Mouse (Mus musculus) T-helper 2 cell (primary cell): ENCODE data around the gene Igfbpl1.

Source experiments
- in situ Hi-C: fragments of 300-600 bp; cut with MboI, MseI; formaldehyde crosslinking; loops from one replicate; pipeline ENCODE4 v1.15.1; 2025; ENCODE audit warnings: high pct_unique_total_duplicates

Gene Igfbpl1

DNA sequence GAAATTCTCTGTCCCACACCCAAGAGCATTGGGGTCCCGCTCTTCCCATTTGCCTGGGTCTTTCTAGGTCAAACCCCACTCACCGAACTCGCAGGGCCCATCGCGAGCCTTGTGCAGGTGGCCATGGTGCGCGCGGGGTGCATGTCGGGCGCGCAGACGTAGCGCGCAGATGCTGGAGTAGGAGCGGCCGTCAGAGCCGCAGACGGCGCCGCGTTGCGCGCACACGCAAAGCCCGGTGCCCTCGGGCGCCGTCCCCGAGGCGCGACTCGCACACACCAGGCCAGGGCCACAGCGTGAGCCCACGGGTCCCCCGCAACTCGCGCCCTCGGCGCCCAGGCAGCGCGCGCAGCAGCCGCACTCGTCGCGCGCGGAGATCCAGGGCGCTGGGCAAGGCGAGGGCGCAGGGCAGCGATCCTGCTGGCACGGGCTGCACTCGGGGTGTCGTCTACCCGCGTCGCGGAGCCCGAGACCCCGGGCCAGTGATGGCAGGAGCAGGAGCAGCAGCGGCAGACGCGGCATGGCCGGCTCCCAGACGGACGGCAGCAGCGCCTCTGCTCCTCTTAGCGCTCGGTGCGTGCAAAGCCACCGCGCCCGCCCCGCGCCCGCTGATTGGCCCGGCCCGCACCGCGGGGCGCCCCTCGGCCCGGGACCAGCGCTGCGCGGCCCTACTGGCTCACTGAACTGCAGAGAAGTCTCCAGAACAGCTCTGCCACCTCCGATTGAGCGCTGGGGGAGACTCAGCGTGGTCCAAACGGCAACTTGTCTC lies at the start of gene Igfbpl1:
TSS of gene Igfbpl1 (minus strand) at position 649 of the 766 bp plus-strand sequence.
- in situ Hi-C loops: no loop called here

DNA sequence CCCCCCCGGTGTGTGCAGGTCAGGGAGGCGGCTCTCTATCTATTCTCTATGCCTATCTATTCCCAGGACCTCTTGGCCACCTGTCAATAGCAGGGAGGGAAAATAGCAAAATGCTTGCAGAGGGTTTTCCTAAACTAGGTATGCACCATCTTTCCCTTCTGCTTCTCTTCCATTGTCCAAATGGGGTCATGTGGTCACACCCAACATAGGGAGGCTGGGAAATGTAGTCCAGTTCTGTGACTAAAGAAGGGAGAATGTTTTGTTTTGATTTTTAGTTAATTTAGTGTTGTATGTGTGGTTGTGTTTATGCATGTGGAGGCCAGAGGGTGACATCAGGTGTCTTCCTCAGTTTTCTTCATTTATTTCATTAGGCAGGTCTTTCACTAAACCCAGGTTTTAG lies 45.4 kb upstream of the Igfbpl1 start:
- in situ Hi-C loops: no loop called here

DNA sequence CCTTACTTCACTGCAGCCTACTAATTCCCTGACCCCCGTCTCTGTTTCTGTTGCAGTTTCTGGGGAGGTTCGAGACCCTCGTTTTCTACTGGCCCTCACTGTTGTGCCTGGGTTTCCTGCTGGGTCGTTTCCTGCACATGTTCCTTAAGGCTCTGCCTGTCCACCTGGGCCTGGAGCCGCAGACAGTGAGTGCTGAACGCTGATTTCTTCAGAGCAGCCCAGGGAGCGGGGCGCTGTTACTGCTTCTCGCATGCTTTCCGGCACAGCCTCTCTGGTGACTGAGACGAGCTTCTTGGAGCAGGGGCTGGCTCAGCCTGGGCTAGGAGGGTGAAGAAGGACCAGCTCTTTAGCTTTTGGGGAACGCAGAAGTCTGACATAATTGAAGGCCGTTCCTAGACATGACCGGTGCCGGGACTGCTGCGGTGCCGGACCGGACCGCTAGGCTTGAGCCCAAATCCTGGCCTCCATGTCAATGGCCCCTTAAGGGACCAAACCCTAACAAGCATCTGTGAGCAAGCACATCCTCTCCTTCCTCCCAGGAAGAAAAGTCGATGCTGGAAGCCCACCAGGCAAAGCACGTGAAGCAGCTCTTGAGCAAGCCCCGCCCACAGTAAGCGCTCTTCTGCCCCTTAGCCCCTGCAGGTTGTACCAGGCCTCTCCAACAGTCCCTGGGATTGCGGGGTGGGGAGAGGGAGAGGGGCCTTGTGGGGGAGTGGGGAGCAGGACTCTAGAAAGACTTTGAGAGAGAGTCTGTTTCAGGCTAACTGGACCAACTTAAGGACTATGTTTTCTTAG lies 42.5 kb upstream of the Igfbpl1 start:
- in situ Hi-C loops: no loop called here

DNA sequence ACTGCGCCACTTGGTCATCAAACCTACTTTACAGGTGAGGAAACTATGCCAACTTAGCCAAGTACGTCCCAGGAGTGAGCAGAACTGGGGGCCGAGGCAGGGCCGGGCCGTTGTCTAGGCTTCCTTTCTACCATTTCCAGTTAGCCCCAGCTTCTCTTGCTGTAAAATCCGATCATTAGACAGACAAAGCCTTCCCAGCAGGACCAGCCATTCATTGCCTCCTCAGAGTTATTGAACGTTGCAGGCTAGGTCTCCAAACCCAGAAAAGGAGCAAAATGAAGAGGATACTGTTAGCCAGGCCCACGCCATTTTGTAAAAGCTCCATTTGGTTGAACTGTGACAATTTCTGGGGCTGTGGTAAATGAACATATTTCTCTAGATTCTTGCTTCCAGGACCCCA lies 40.7 kb upstream of the Igfbpl1 start:
- in situ Hi-C loops: no loop called here

DNA sequence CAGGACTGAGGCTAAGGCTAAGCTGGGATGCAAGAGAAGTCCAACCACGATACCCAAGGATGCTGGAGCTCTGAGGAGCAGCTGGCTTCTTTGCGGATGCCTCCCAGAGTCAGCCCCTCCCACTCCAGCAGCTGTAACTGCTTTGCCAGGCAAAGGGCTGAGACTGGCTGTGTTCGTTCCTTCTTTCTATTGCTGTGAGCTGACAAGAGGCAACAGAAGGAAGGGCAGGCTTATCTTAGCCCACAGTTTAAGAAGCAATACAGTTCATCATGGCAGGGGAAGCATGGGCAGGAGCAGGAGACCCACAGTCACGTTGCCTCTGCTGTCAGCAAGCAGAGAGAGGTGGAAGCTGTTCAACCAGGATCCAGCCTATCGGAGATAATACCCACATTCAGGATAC lies 34.4 kb upstream of the Igfbpl1 start:
- in situ Hi-C loops: no loop called here

DNA sequence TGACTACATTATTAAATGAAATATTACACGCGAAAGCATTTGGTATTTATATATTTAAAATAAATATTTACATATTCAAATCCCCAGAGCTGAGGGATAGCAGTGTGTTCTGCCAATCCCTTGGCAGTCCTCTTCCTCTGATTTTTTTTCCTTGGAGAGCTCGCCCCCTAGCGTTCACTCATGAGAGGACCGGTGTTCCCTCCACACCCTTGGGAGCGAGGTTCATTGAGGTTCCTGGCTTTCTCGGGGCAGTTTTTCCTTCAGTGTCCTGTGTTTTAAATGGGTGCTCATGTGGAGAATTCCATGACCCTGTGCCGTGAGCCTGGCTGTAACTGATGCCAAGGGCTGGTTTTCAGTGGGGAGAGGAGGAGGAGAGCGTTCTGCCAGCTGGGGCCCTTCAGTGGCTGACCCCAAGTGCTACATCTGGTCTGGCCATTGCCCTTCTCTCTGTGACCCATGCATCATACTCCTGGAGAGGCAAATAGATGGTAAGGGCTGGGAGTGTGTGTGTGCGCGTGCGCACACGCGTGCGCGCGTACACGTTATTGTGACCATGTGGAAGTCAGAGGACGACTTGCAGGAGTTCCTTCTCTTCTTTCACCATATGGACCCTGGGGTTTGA lies 29.2 kb upstream of the Igfbpl1 start:
- in situ Hi-C loops: no loop called here

DNA sequence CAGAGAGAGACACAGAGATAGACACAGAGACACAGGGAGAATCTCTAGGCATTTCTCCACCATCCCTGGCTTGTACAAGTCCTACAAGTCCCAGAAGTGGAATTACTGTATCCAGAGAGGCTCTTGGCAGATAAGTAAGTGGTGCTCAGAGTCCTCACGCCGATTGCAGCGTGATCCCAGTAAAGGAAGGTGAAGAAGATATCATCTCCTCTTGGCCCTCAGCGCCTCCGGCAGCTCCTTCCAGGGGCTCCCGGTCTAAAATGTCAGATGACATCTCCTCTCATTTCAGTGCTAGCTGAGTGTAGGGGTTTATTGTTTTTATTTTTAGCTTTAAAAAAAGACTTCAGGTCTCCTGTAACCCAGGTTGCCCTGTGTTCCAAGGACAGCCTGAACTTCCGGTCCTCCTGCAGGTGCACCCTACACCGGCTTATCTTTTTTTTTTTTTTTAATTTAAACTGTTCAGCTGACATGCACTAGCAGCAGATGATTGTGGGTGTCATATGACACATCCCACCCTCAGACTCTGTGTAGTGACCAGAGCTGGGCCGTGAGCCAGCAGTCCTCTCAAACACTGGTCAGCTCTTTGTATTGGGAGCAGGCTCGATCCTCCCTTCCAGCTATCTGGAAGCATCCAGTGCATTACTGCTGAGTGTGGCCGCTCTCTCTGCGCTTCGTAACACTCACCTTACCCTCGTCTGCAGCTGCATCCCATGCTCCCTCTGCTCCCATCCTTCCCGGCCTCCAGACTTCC lies 26.9 kb upstream of the Igfbpl1 start:
- in situ Hi-C loops: no loop called here

DNA sequence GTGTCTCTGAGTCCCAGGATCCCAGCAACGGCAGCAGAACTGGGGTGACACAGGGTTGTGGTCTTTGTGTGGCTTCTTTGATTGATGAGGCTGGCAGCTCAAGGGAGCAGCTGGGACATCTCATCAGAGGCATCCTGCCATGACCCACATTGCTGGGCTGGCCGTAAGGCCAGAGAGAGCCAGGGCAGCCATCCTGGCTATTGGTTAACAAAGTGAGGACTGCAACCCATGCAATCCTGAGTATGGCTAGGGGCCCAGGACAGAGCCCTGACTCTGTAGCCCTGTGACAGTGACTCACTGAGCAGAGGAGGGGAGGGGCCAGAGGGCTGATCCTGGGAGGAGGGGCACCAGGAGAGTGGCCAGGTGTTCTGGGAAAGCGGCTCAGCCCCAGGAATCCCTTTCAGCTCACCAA lies 24.9 kb upstream of the Igfbpl1 start:
- in situ Hi-C loops: no loop called here

DNA sequence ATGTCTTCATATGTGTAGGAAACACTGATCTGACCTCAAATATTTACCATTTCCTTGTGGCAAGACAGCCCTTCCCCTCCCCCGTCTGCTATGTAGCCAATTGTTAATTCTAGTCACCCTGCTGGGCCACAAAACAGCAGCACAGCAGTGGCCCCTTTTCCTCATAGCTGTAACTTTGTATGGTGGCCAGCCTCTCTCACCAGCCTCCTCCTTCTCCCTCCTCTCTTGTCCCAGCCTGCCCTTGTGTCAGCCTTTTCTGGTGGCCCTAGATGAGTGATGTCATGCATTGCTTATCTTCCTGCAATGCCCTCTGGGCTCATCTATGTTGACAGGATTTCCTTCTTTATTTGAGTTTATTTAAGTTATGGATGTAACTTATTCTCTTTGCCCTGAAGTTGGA lies 22.7 kb upstream of the Igfbpl1 start:
- in situ Hi-C loops: loop anchor here (5.0 kb wide), 1 partner anchor 57 kb away; no protein-coding TSS in a partner anchor

DNA sequence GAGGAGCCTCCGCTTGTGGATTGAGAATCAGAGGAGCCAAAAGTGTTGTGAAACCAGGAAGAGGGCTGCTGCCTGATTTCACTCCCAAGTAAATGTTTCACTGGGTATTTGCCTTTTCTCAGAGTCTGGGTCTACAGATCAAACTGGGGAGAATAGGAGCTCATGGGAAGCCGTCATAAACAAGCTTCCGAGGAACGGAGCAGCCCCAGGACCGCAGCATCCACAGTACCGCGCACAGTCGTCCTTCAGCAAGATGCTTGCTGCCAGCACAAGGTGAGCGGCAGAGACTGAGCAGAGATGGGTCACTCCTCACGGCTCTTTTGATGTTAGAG lies 22.1 kb upstream of the Igfbpl1 start:
- in situ Hi-C loops: loop anchor here (5.0 kb wide), 1 partner anchor 56 kb away; no protein-coding TSS in a partner anchor

DNA sequence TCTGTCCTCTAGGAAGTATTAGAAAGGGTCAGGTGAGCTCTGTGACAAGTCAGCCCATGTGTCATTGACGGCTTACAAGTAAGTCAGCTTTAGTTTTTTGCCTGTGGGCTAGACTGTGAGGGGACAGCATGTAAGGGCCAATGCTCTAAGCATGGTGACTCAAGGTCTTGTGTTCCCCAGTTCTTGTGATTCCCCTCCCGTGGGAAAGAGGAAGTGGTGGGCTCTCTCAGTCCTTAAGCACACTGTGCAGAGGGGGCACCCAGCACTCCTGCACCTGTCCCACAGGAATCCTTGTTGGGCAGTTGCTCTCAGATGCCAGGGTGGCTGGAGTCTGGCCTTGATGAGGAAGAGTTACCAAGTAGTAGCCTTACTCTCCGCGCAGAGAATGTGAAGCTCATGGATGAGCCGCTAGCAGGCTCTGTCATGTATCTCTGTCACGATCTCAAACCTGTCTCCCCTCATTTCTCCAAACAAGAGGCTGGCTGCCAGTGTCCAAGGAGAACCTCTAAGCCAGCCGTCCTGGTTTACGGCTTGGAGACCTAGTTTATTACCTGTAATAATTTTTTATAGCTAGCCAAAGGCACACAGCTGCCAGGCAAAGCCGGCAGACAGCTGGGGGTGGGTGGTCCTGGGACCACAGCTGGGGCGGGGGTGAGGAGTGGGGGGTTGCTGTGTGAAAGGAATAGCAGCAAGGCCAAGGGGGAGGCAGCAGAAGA lies 21.5 kb upstream of the Igfbpl1 start, which contains the start of gene Stra6l:
TSS of gene Stra6l (plus strand) at position 556 of the 716 bp plus-strand sequence.
- in situ Hi-C loops: loop anchor here (5.0 kb wide), 1 partner anchor 56 kb away; no protein-coding TSS in a partner anchor

DNA sequence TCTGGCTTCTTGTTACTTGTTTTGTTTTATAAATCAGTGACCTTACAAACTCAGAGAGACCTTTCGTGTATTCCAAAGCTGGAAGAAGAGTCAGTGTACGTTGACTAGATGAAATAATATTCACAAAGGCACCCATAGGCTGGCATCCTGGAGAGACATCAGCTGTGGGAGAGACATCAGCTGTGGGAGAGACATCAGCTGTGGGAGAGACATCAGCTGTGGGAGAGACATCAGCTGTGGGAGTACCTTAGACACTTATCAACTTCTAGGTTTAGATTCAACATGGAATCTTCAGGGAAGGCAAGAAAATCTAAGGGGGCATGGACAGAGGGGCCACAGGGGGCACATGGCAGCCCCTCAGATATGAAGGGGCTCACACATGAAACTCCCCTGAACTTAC lies 19.5 kb upstream of the Igfbpl1 start:
- in situ Hi-C loops: loop anchor here (5.0 kb wide), 1 partner anchor 54 kb away; no protein-coding TSS in a partner anchor

DNA sequence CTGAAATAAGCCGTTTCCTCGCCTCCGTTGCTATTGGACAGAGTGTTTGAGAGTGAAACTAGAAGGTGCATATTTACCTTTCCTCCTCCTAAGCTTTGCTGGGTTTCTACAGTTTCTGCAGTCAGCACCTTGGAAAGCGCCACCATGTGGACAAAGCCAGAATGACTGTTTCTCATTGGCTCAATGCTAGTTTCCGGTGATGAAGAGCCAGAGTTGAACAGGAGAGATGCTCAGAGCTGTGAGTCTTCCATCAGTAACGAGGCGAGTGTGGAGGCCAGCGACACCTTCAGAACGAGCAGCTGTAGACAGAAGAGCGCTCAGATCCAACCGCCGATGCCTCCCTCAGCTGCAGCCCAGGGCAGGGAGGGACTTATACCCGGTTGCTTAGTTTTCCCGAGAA lies 17.6 kb upstream of the Igfbpl1 start:
- in situ Hi-C loops: no loop called here

DNA sequence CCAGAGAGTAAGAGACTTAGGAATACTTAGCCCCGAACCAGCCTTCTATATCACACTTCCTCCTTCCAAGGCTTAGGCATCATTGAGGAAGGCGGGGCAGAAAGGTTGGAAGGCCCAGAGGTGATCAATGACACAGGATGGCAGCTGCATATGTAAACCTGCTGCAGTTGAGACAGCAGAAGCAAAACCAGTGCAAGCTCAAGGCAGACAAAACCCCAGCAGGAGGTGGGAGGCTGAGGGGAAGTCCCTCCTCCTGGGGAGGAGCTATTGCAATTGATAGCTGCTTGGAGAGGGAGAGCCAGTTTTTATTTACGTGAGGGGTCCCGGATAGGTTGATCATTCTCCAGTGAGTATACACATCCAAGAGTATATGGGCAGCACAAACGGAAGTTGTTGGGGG lies 6.7 kb upstream of the Igfbpl1 start:
- in situ Hi-C loops: no loop called here

DNA sequence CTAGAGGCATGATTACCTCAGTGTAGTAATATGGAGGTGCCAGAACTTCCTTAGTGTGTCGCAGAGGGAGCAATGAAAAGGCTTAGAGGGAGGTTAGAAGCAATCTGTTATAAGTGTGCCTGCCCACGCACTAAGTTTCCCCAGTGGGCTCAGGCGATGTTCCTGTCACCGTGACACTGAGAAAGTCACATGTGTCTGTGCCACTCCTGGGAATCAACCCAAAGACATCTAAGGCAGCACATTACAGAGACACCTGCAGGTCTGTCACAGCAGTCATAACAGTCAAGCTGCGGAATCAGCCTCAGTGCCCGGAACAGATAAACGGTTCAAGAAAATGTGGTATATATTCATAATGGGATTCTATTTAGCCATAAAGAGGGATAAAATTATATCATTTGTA lies 5.3 kb upstream of the Igfbpl1 start:
- in situ Hi-C loops: no loop called here

DNA sequence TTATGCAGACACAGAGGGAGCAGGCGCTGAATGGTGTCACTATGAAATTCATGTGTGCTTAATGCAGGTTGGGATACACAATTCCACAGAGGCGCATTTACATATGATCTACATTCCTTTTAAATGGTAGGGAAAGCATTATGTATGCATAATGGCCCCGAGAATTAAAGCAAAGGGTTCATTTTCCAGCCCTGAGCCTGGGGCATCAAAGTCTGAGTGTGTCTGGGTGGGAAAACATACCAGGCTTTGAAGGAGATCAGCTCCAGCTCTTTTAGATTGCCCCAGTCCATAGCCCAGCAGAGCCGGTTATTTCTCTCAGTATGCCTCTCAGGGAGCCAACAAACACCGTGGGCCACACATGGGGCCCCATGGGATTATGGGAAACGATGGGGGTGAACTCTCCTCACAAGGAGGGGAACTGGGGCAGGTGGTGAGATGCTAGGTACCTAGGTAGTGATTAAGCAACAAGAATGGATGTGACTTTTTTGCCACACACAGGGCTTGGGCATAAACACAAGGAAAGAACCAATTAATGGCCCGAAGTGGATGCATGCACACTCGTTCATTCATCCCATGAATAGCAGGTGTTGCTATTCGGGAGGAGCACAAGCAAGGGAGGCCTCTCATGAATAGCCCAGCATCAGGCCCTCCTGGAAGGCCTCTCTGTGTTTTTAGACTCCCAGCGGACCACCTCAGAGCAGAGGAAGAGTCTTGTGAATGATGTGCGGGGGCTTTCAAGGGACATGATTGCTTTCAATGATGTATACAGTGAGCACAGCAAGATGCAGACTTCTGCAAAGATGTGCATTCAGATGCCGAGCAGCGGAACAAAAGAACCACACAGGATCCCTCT lies 3.4 kb upstream of the Igfbpl1 start:
- in situ Hi-C loops: no loop called here

DNA sequence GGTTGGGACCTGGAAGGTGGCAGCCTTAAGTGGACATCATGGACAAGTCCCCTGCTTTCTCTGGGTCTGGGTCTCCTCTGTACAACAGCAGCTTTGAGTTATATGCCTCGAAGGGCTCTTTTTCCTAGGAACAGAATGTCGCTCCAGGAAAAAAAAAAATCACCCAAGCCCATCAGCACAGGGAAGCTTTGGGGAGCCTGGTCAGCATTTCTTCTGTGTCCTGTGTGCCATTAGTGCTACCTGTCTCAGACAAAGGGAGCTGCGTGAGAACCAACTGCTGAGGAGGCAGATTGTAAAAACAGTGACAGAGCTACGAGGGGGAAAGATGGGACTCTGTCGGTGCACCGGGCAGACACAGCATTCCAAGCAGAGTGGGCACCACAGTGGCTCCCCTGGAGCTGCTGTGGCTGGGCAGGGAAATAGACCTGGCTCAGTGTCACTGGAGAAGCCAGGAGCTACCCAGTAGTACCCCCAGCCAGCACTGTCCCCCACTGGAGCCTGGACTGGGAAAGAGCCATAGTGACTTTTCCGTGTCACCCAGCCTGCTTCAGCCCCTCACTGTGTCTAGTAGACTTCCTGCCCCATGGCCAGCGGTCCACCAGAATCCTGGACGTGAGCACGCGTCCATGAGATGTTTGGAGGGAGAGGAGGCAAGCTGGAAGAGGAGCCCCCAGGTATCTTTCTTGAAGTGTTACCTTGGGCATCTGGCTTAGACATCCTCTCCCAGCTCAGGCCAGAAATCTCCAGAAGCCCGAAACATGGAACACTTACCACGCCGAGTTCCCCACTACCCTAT lies 1.8 kb downstream of the Igfbpl1 start:
- in situ Hi-C loops: no loop called here

DNA sequence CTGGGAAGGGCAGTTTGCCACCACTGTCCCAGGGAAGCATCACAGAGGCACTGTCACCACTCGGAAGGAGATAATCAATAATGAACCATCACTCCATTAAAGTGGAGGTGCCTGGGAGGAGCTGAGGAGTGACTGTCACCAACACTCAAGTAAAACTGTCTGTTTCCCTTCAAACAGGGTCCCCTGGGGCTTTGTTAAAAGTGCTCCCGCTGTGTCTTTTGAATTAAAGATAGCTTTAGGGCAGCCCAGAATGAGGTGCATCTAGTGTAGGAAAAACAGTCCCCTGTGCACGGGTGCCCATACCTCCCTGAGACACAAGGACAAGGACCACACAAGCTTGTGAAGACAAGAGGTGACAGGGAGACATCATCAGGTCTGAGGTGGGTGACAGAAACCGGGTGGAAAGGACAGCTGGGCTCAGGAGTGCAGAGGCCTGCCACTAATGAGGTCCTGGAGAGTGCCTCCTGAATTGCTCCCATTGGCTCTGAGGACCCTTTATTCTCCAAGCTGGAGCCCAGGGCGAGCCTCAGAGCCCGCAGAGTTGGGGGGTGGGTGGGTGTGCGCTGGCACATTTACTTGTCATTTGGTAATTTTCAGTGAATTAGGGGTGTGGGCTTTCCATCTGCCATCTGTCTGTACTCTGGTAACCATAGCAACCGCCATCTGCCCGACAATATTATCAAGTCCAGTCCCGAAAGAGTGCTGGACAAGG lies 2.5 kb downstream of the Igfbpl1 start:
- in situ Hi-C loops: no loop called here
